Mouse (Mus musculus): ENCODE measurements around the gene Actrt2.

DNA sequence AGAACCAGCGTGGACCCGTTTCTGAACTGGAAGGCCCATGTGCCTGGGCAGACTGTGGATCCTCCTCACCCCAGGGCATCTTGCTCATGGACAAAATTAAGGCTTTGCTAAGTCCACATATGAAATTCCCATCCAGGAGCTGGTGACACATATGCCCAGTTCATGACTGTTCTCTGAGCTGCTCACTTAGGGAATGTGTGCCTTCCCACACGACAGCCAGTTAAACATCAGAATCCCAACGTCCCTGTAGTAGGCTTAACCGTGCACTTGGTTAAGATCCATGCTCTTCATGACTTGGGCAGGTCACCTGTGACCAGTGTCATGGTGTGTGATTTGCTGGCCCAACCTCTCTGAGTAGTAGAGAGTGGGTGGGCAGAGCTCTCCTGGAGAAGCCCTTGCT is 26.7 kb upstream of the Actrt2 start:
- TF ChIP-seq CTCF (IDR thresholded peaks at IDR 0.05; ENCODE audit: extremely low read depth, insufficient read length, insufficient replicate concordance, low read depth, low read length) (no peak), POLR2A (IDR thresholded peaks at IDR 0.05; ENCODE audit: low read depth, low read length) (no peak)
